Mouse (Mus musculus) telencephalon, adult 2 months (tissue): ENCODE measurements around the gene Npas3.

ENCODE experiments used
- DNase-seq: peaks from one replicate; pipeline ENCODE4 v3.0.0-alpha.2; 2011; ENCODE audit warnings: low read depth, low spot score

Gene Npas3

DNA sequence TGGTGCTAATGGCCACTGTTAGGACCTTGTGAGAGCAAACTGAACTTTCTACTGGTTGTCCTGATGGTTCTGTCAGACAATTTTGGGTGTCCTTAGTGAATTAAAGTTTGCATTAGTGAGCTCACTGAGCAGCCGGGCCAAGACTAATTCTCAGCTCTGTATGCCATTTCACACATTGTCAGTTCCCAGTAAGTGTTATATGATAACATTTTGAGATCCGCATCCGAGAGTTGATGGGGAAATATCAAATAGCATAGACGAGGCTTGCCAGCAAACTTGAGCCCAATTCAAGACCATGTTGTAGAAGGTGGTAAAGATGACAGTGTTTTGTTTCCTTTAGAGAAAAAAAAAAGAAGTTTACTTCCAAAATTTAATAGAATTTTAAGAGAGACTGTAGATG, 445.9 kb downstream of the Npas3 start:
- no peak for DNase-seq

DNA sequence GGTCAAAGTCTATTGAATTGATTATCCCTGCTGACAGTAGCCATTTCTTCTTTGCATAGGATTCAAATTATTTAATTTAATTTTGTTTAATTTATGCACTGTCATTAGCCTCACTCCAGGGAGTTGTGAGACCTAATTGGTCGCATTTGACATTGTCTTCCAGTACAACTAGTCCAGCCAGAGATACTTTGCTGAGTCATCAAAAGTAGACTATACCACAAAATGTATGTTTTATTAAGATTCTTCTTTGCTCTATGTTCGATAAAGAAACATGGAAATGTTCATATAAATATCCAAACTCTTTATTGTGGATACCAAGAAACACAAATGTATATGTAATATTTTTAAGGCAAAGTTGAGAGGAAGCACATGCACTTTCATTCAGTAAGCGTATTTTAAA, 446.8 kb downstream of the Npas3 start:
- DNase-seq = no peak

DNA sequence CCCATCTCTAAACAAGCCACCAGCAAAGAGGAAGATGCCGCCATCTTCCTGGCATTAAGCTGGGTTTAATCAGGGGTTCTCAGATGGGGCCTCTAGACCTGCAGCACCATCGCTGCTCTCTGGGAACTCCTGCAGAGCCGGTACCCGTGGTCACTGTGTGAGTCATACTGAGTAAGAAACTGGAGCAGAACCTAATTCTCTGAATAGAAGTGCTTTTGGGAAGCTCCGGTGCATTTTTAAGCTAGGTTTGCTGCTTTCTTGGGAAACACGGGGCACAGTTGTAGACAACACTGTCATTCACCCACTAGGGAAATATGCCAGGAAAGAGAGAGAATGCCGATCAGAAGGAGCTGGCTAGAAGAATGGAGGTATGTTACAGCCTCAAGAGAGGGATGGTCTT, 449.2 kb downstream of the Npas3 start:
- no peak for DNase-seq

DNA sequence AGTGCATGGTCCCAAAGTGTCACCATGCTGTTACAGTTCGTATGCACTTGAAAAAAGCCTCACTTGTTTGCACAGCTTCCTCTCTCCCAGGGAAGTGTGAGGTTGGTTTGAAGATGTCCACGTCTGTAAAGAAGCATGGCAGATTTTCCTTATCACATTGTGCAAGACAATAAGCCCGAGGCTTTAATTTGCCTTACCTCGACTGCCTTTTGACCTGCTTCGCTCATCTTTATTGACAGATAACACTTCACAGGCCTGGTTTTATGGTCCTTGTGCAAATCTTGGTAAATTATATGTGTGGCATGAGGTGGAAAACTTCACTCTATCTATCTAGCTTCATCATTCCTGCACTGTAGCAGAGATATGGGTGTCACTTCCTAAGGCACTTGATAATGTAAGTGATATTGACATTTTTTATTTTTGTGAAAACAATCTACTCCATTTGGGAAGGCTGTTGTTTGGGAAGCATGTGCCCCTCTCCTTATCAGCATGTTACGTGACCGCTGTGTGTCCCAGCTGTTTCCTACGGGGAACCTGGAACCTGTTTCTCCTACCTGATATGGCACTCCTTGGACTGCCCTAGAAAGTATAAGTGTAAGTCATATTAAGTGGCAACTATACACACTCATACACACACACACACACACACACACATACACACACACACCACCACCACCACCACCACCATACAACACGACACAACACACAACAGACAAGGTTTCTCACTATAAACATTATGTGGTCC, 450.2 kb downstream of the Npas3 start:
- DNase-seq = no peak

DNA sequence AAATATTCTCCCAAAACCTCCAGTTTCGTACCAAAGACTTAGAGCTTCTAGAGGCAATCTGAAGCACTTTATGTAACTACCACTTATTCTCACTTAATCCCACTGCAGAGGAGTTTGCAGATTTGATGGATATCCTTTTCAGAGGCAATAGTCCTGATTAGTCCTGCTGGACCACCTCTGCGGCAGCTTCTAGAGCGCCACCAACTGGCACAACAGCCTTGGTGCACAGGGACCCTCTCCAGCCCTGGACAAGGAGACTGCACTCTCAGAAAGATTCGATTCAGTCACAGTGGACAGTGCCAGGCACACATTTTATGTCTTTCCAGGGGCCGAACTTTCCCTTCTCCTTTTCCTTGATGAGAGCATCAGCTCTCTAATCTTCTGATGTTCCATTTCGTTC, 471.4 kb downstream of the Npas3 start:
- DNase-seq = no peak

GRCm38 (mm10) chr12:53722156-53722555, 473.7 kb downstream of the Npas3 start:
- DNase-seq = no peak

DNA sequence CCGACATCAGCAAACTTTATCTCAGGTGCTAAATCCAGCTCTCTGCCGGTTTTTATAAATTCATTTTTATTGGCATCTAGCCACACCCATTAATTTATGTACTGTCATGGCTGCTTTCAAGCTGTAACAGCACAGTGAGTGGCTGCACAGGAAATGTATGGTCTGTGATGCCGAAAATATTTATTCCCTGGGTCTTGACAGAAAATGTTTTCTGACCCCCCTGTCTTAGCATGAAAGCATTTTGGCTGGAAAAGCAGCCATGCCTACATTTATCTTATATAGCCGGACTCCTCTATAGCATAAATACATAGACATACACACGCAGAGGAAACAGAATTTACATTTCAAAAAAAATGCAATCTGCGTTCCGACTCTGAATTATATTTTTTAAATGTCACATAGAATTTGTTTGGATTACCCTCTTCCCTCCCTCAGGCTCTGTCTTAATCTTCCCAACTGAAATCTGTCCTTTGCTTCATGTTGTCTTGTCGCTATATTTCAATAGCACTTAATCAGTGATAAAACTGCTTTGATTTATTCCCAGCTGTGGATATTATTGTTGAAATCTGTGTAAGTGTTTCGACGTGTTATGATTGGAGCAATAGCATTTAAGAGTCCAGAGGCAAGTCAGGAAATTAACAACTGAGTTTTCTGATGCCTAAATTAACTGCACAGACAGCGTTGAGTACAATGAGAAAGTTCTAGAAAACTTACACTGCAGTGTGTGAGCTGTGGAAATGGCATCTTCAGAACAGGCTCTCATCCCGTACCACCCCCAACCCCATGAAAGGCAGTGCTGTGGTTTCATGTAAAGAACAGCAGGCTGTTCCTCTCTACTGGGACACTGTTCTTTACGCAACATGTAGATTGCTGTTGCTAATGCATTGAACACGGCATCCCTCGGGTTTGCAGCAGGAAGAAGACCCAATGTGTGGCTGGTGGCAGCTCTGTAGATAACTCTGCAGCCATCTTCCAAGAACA, 474.5 kb downstream of the Npas3 start:
- DNase-seq = no peak

- no peak for DNase-seq
Measured at GRCm38 (mm10) chr12:53729275-53729674, 480.8 kb downstream of the Npas3 start.

DNA sequence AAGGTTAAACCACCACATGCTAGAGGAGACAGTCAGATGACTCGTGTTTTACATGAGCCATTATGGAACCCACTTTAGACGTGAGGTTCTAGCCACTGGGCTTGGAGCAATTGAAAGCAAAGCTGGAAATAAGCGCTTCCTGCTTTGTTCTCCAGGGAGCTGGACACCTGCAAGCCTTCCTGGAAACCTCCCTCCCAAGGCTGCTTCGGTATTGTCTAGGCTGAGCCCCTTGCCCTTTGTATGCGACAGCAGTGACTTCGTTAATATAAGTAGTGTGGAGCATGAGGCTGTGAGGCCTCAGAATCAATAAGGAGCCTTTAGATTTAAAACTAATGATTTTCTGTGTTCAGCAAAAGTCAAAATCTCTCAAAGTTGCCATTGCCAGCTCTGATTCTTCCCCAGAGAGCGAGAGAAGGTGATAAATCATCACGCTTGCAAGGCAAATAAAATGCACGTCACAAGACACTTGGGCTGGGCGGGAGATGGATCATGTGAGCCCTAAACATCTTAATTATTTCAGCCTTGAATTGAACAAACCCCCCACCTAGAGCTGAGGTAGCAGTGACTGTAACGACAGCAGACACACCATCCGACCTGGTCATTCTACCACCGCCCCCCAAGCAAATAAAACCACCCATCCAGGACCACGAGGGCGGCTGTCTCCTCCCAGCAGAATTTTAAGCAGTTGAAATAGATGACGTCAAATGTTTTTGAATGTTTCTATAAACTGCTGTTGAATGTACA, 490.2 kb downstream of the Npas3 start:
- no peak for DNase-seq

GRCm38 (mm10) chr12:53746653-53747052, 498.2 kb downstream of the Npas3 start:
- DNase-seq = no peak

- DNase-seq = no peak
Measured at GRCm38 (mm10) chr12:53749375-53749774, 500.9 kb downstream of the Npas3 start.

- no peak for DNase-seq
Measured at GRCm38 (mm10) chr12:53752281-53753072, 504.0 kb downstream of the Npas3 start.

- no peak for DNase-seq
Measured at GRCm38 (mm10) chr12:53753368-53753937, 505.0 kb downstream of the Npas3 start.

- no peak for DNase-seq
Measured at GRCm38 (mm10) chr12:53754236-53754635, 505.8 kb downstream of the Npas3 start.

- no peak for DNase-seq
Measured at GRCm38 (mm10) chr12:53757631-53758030, 509.2 kb downstream of the Npas3 start.

DNA sequence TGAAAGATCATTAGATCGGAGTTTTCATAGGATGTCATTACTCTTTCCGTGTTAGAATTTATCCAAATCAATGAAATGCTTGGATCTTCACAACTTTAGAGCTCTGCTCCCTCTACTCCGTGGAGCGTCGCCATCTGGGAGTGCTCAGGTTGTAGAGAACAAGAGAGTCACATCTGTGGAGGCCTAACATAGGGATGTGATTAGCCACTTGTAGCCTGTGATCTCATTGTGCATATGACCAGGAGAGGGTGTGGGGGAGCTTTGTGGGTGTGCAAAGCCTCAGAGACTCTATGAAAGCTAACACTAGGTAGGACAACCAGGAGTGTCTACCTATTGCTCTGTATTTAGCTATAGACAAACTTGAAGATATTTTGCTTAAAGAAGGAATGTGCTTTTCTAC, 509.9 kb downstream of the Npas3 start:
- DNase-seq = no peak

- no peak for DNase-seq
Measured at GRCm38 (mm10) chr12:53764143-53764542, 515.7 kb downstream of the Npas3 start.

GRCm38 (mm10) chr12:53768392-53768791, 519.9 kb downstream of the Npas3 start:
- DNase-seq = no peak

DNA sequence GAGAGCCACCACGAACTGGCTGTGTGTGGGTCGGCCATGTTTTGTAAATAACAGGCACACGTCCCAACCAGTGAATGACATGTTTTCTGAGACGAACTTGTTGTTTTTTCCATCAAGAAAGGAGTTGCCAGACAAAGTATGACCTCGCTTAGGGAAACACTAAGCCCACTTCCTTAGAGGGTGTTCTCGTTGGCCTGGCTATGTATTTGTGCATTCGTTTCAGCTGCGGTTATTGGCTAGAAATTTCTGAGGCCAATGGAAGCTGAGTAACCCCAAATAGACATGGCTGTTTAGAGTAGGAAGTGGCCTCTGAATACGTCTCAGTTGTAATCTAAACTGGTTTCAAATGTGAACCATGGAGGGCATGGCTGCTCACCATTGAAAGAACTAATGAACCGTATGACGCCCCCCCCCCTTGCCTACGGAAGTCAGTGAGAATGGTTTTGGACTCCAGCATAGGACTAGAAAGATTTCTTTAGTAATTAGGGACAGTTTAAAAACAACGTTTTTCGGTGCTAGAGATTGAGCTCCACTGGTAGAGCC, 523.0 kb downstream of the Npas3 start:
- DNase-seq = no peak

DNA sequence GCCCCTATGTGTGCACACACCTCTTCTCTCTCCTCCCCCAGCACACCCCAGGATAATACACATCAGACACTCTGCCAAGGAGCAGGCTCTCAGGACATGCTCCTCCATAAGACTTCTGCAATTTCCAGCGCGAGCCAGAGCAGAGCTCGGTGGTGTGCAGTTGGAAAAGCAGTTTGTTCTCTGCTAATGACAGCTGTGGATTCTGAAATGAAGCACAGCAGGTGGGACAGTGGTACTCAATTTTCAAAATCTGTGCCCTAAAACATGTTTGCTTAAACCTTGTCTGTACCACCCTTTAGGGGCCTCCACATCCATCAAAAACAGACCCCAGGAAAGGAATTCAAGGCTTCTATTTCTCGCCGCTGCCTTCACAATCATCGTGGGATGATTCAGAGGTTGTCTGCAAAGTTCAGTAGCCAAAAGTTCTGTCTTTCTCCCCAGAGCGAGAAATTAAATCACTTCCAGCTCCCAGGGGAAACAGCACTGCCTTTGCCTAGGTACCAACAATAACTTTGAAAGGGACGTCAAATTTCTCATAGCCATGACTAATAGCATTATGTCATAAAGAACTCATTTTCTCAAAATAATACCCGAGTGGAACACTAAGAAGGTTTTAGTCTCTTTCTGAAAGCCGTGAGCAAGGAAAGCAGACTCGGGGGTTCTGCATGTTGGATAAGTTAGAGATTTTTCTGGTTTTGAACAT, 533.5 kb downstream of the Npas3 start:
- DNase-seq = no peak
